Mouse (Mus musculus) lung, adult 2 months (tissue): Measurements from ENCODE around the gene Hpd.
"Not testable (repeated sequence)": the region's sequence is repeated elsewhere in the genome, so short reads cannot be mapped to it uniquely, and the experiment has no call there.

Experiments used
- CTCF ChIP-seq: fragments of 200-500 bp; IDR thresholded peaks from 2 replicates; pipeline ENCODE4 v1.5.1; 2011; ENCODE audit warnings: mild to moderate bottlenecking, low read length, control low read depth; ENCODE audit not compliant: insufficient read depth
- POLR2A ChIP-seq: fragments of 200-500 bp; IDR thresholded peaks from 2 replicates; pipeline ENCODE4 v1.6.1; 2011; ENCODE audit warnings: low read depth, mild to moderate bottlenecking, control low read depth, low read length, borderline replicate concordance; ENCODE audit errors: extremely low read depth

GRCm38 (mm10) chr5:123223861-123224260 lies 41.3 kb upstream of the Hpd start:
- TF ChIP-seq POLR2A, CTCF: not testable (repeated sequence)
